Mouse (Mus musculus) midbrain, embryonic 14.5 days (tissue): ENCODE measurements around the gene Aff4. TPM values are rescaled to one million over a fixed set of nuclear protein-coding genes. Genes with fewer than 3 reads are reported as not detected.
A peak's percentile ranks its signal among the peaks of the same experiment; 100 is the strongest.

Experiments used
- ATAC-seq: fragments of 200-750 bp; cut with Nextera tagmentation; 2 replicates; pipeline ENCODE4 v1.8.0; 2017; ENCODE audit warnings: moderate number of reproducible peaks, moderate library complexity; ENCODE audit not compliant: low FRiP score, low TSS enrichment
- DNase-seq: peaks from one replicate; pipeline ENCODE4 v3.0.0-alpha.2; 2015
- H3K27ac ChIP-seq: fragments of 300-500 bp; sonication (generic); replicated peaks from 2 replicates; pipeline ENCODE4 v1.5.1; 2014; ENCODE audit warnings: mild to moderate bottlenecking, low read depth, low read length, moderate library complexity
- H3K27me3 ChIP-seq: fragments of 300-500 bp; sonication (generic); 2 replicates; pipeline ENCODE4 v1.6.1; 2014; ENCODE audit warnings: low read length, control low read depth, mixed read lengths; ENCODE audit not compliant: control insufficient read depth, insufficient read depth
- H3K36me3 ChIP-seq: fragments of 300-500 bp; sonication (generic); 2 replicates; pipeline ENCODE4 v1.6.1; 2014; ENCODE audit warnings: low read length, control low read depth; ENCODE audit not compliant: control insufficient read depth, insufficient read depth
- H3K4me1 ChIP-seq: fragments of 300-500 bp; sonication (generic); 2 replicates; pipeline ENCODE4 v1.6.1; 2014; ENCODE audit warnings: mild to moderate bottlenecking, antibody characterized with exemption, low read length, control low read depth; ENCODE audit not compliant: control insufficient read depth, insufficient read depth
- H3K4me2 ChIP-seq: fragments of 300-500 bp; sonication (generic); 2 replicates; pipeline ENCODE4 v1.6.1; 2014; ENCODE audit warnings: mild to moderate bottlenecking, low read length, moderate library complexity
- H3K4me3 ChIP-seq: fragments of 300-500 bp; sonication (generic); replicated peaks from 2 replicates; pipeline ENCODE4 v1.5.1; 2014; ENCODE audit warnings: low read depth, low read length
- H3K9ac ChIP-seq: fragments of 300-500 bp; sonication (generic); replicated peaks from 2 replicates; pipeline ENCODE4 v1.6.1; 2014; ENCODE audit warnings: mild to moderate bottlenecking, low read length, moderate library complexity
- H3K9me3 ChIP-seq: fragments of 300-500 bp; sonication (generic); 2 replicates; pipeline ENCODE4 v1.6.1; 2016; ENCODE audit warnings: low read length, control low read depth, mixed read lengths; ENCODE audit not compliant: control insufficient read depth
- WGBS: fragments of 180-500 bp; shearing (Covaris S2); extraction: QIAGEN DNeasy Blood & Tissue Kit; methylation state at CpG from one replicate; pipeline ENCODE4 v1.1.7; 2014; 5-methylcytosine and 5-hydroxymethylcytosine counted together
- polyA plus RNA-seq: library from polyadenylated mRNA; unstranded; fragments of >200 nt; fragmentation: Nextera tagmentation; extraction: Ambion mirVana; gene quantifications from 2 replicates; pipeline ENCODE4 v1.2.1, GENCODE M21; 2014

Gene Aff4
- polyA plus RNA-seq, 1 experiment from 2014 or later = 105 TPM

- Histone ChIP-seq H3K27me3 (no peaks in the 10 kb centered on the region), H3K27ac (no peak overlapping the region), H3K4me2 (no peak overlapping the region), H3K36me3 (peaks cover 19% of the 10 kb centered on the region), H3K9me3 (no peaks in the 10 kb centered on the region), H3K4me3 (no peak overlapping the region), H3K9ac (no peak overlapping the region), H3K4me1 (peaks cover 11% of the 10 kb centered on the region)
- 93% methylated on average over 5 of the region's 5 CpGs for WGBS
- ATAC-seq (no peak), DNase-seq (no peak)
Measured at GRCm38 (mm10) chr11:53428716-53429057, 78.1 kb downstream of the Aff4 start.

DNA sequence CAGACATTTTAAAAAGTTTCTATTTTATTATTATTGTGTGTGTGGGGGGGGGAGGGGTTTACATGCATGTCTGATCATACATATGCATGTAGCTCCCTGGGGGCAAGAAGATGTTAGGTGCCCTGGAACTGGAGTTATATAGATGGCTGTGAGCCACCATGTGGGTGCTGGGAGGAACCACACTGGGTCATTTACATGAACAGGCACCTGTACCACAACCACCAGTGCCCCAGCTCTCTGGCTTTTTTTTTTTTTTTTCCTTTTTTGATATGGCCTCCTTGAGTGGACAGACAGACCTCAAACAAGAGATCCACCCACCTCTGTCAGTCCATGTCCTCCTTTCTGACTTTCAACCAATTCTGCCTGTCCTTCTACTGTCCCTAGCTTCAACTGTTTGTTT lies 78.5 kb downstream of the Aff4 start:
- no peak overlapping the region for H3K4me3 ChIP-seq
- H3K27ac ChIP-seq = no peak overlapping the region
- no peak overlapping the region for H3K9ac ChIP-seq
- peaks cover 19% of the 10 kb centered on the region for H3K36me3 ChIP-seq
- no peaks in the 10 kb centered on the region for H3K9me3 ChIP-seq
- ATAC-seq = no peak
- H3K4me1 ChIP-seq = peaks cover 11% of the 10 kb centered on the region
- peak overlapping the region; percentile 92 for H3K4me2 ChIP-seq
- DNase-seq = no peak
- H3K27me3 ChIP-seq = no peaks in the 10 kb centered on the region

DNA sequence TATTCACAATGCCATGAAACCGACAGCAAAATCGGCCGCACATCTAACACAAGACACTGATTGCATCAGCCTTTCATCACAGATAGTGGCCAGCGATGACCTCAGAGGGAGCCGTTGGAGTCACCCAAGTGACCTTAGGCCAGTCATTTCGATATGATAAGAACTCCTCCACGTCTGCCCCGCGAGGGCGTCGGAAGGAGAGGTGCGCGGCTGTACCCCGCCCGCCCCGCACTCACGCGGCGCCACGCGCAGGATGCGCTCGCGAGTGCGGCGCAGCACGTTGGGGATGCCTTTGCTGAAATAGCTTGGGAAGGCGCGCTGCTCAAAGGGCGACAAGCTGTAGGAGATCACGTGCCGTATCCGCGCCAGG lies 79.7 kb downstream of the Aff4 start:
- H3K4me1 ChIP-seq = peaks cover 11% of the 10 kb centered on the region
- H3K9ac ChIP-seq = peak overlapping the region; percentile 89
- peak overlapping the region; percentile 97 for H3K4me3 ChIP-seq
- peak overlapping the region; percentile 92 for H3K4me2 ChIP-seq
- peak overlapping the region; percentile 80 for H3K27ac ChIP-seq
- no peaks in the 10 kb centered on the region for H3K9me3 ChIP-seq
- ATAC-seq (peak; percentile 54), DNase-seq (no peak)
- peaks cover 19% of the 10 kb centered on the region for H3K36me3 ChIP-seq
- H3K27me3 ChIP-seq = no peaks in the 10 kb centered on the region
- WGBS = under 1% methylated on average over 34 of the region's 34 CpGs

- peak within 1 kb of the TSS; percentile 89 for H3K9ac ChIP-seq
- H3K4me2 ChIP-seq = peak within 1 kb of the TSS; percentile 92
- ATAC-seq = peak; percentile 97
- no peaks in the 10 kb centered on the region for H3K27me3 ChIP-seq
- H3K4me1 ChIP-seq = peaks cover 11% of the 10 kb centered on the region
- no peaks in the 10 kb centered on the region for H3K9me3 ChIP-seq
- under 1% methylated on average over 44 of the region's 44 CpGs for WGBS
- peak within 1 kb of the TSS; percentile 80 for H3K27ac ChIP-seq
- peak; percentile 100 for DNase-seq
- H3K4me3 ChIP-seq = peak within 1 kb of the TSS; percentile 97
- peaks cover 19% of the 10 kb centered on the region for H3K36me3 ChIP-seq
Measured at GRCm38 (mm10) chr11:53430670-53431346, 80.2 kb downstream of the Aff4 start, which contains the start of the genes Uqcrq and Gdf9. Gene Uqcrq (minus strand): TSS chr11:53430831. Gene Gdf9 (plus strand): TSS chr11:53431023.

GRCm38 (mm10) chr11:53431347-53432056 lies 80.9 kb downstream of the Aff4 start:
- H3K27ac ChIP-seq = peak overlapping the region; percentile 80
- DNase-seq (no peak), ATAC-seq (no peak; the same call in 1 of the 2 replicates)
- WGBS = 20% methylated on average over 9 of the region's 9 CpGs
- H3K9me3 ChIP-seq = no peaks in the 10 kb centered on the region
- peak overlapping the region; percentile 36 for H3K9ac ChIP-seq
- H3K27me3 ChIP-seq = no peaks in the 10 kb centered on the region
- H3K4me2 ChIP-seq = peak overlapping the region; percentile 92
- peaks cover 18% of the 10 kb centered on the region for H3K36me3 ChIP-seq
- H3K4me3 ChIP-seq = peak overlapping the region; percentile 97
- H3K4me1 ChIP-seq = peaks cover 11% of the 10 kb centered on the region

DNA sequence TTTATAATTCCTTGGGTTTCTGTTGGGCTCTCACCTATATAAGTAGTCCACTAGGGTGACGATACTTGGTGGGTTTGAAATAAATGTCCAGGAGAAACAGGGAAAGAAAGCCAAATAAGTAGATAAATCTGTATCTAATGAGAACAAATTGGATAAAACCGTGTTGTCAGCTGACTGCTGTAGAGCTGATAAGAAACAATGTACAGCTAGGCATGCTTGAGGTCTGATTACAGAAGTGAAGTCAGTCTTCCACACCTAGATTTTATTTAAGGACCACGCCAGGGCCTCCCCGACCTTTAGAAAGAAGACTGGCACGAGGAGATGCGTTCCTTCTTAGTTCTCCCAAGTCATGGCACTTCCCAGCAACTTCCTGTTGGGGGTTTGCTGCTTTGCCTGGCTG lies 82.4 kb downstream of the Aff4 start:
- peaks cover 11% of the 10 kb centered on the region for H3K4me1 ChIP-seq
- no peaks in the 10 kb centered on the region for H3K9me3 ChIP-seq
- H3K4me2 ChIP-seq = no peak overlapping the region
- ATAC-seq = no peak
- H3K27me3 ChIP-seq = no peaks in the 10 kb centered on the region
- no peak for DNase-seq
- H3K4me3 ChIP-seq = no peak overlapping the region
- 64% methylated on average over 6 of the region's 6 CpGs for WGBS
- no peak overlapping the region for H3K9ac ChIP-seq
- peaks cover 9% of the 10 kb centered on the region for H3K36me3 ChIP-seq
- H3K27ac ChIP-seq = no peak overlapping the region

- Histone ChIP-seq H3K4me3 (no peak overlapping the region), H3K9ac (no peak overlapping the region), H3K27ac (no peak overlapping the region), H3K4me2 (no peak overlapping the region), H3K36me3 (no peaks in the 10 kb centered on the region), H3K4me1 (0 out of 2 replicates have a peak, but pooled peaks cover 6% of the 10 kb centered on the region), H3K9me3 (no peaks in the 10 kb centered on the region), H3K27me3 (no peaks in the 10 kb centered on the region)
- ATAC-seq (no peak), DNase-seq (no peak)
- 93% methylated on average over 8 of the region's 8 CpGs for WGBS
Measured at GRCm38 (mm10) chr11:53435504-53435903, 84.9 kb downstream of the Aff4 start.

GRCm38 (mm10) chr11:53436338-53436737 lies 85.7 kb downstream of the Aff4 start:
- no peak for ATAC-seq
- WGBS = 93% methylated on average over 6 of the region's 6 CpGs
- Histone ChIP-seq H3K27ac (no peak overlapping the region), H3K9ac (no peak overlapping the region), H3K27me3 (no peaks in the 10 kb centered on the region), H3K4me3 (no peak overlapping the region), H3K9me3 (no peaks in the 10 kb centered on the region), H3K36me3 (no peaks in the 10 kb centered on the region), H3K4me1 (0 out of 2 replicates have a peak, but pooled peaks cover 5% of the 10 kb centered on the region), H3K4me2 (no peak overlapping the region)
- DNase-seq = no peak

GRCm38 (mm10) chr11:53441921-53442320 lies 91.3 kb downstream of the Aff4 start:
- no peak overlapping the region for H3K4me2 ChIP-seq
- no peaks in the 10 kb centered on the region for H3K9me3 ChIP-seq
- DNase-seq = no peak
- no peaks in the 10 kb centered on the region for H3K4me1 ChIP-seq
- H3K4me3 ChIP-seq = no peak overlapping the region
- no peak overlapping the region for H3K9ac ChIP-seq
- ATAC-seq = no peak
- H3K36me3 ChIP-seq = no peaks in the 10 kb centered on the region
- no peaks in the 10 kb centered on the region for H3K27me3 ChIP-seq
- no peak overlapping the region for H3K27ac ChIP-seq
- WGBS = 59% methylated on average over 12 of the region's 12 CpGs
